Mouse (Mus musculus) CH12.LX (cell line): ENCODE measurements at regions not wholly inside any gene's neighbourhood (a gene's known extent, or its start where the extent isn't known, plus 50 kb on each side); places are given as distances from the start of the nearest gene placed in this dataset.

ENCODE experiments used
- DNase-seq: peaks from one replicate; pipeline ENCODE4 v3.0.0-alpha.2; 2013; ENCODE audit errors: extremely low read depth
- H3K27ac ChIP-seq: 2 replicates; pipeline ENCODE4 v1.5.1; 2012; ENCODE audit warnings: low read depth, mild to moderate bottlenecking, control low read depth, moderate library complexity; ENCODE audit not compliant: insufficient read depth
- H3K27me3 ChIP-seq: replicated peaks from 2 replicates; pipeline ENCODE3; 2012; ENCODE audit warnings: inconsistent platforms
- H3K36me3 ChIP-seq, 2 experiments: replicated peaks in 1 of 2; 2 replicates each; pipeline versions ENCODE3 to v1.6.1; 2012; ENCODE audit warnings: inconsistent platforms in 1 of 2, low read length in 1 of 2, mild to moderate bottlenecking in 1 of 2, mixed read lengths in 1 of 2, moderate library complexity in 1 of 2; ENCODE audit not compliant: control insufficient read depth in 1 of 2, insufficient read depth in 1 of 2
- H3K4me1 ChIP-seq, 2 experiments: 2 replicates each; pipeline ENCODE4 v1.6.1; 2012; ENCODE audit warnings: inconsistent platforms in 1 of 2, moderate library complexity in 1 of 2; ENCODE audit not compliant: insufficient read depth in 2 of 2, control insufficient read depth in 1 of 2
- H3K4me2 ChIP-seq: 2 replicates; pipeline ENCODE4 v1.6.1; 2012; ENCODE audit warnings: low read depth, mild to moderate bottlenecking, control low read depth; ENCODE audit not compliant: poor library complexity, insufficient read depth, severe bottlenecking
- H3K4me3 ChIP-seq, 3 experiments: fragments of 150-350 bp in 1 of 3; sonication (generic) in 1 of 3; replicated peaks in 1 of 3; 2 replicates each; pipeline versions ENCODE3 to v1.5.1; 2011 to 2012; ENCODE audit warnings: low read depth in 2 of 3, low read length in 2 of 3, mild to moderate bottlenecking in 2 of 3, moderate library complexity in 2 of 3, control low read depth in 1 of 3, improper control_type of control experiment in 1 of 3, inconsistent platforms in 1 of 3, mixed read lengths in 1 of 3; ENCODE audit not compliant: poor library complexity in 1 of 3
- H3K79me2 ChIP-seq: replicated peaks from 2 replicates; pipeline ENCODE4 v1.6.1; 2012; ENCODE audit warnings: mild to moderate bottlenecking, moderate library complexity; ENCODE audit not compliant: control insufficient read depth, poor library complexity, insufficient read depth, severe bottlenecking; ENCODE audit errors: extremely low read depth
- H3K9ac ChIP-seq: 2 replicates; pipeline ENCODE4 v1.6.1; 2012; ENCODE audit warnings: low read depth, mild to moderate bottlenecking, control low read depth, moderate library complexity; ENCODE audit not compliant: insufficient read depth
- H3K9me3 ChIP-seq: replicated peaks from 2 replicates; pipeline ENCODE3; 2012; ENCODE audit warnings: low read length, inconsistent platforms, mixed read lengths
- CHD2 ChIP-seq: IDR thresholded peaks from 2 replicates; pipeline ENCODE4 v1.6.1; 2011; ENCODE audit warnings: low read length, improper control_type of control experiment
- CTCF ChIP-seq, 2 experiments: IDR thresholded peaks in 1 of 2; conservative IDR thresholded peaks in 1 of 2; 2 replicates each; pipeline ENCODE4 v1.5.1; 2011 to 2012; ENCODE audit warnings: low read depth in 2 of 2, low read length in 2 of 2, improper control_type of control experiment in 1 of 2, inconsistent platforms in 1 of 2, mild to moderate bottlenecking in 1 of 2, moderate library complexity in 1 of 2
- EP300 ChIP-seq: IDR thresholded peaks from 2 replicates; pipeline ENCODE4 v1.6.1; 2011; ENCODE audit warnings: low read length, improper control_type of control experiment
- ETS1 ChIP-seq: conservative IDR thresholded peaks from 2 replicates; pipeline ENCODE4 v1.6.1; 2012; ENCODE audit warnings: low read depth, mild to moderate bottlenecking, inconsistent platforms, low read length, improper control_type of control experiment, moderate library complexity
- GABPA ChIP-seq: IDR thresholded peaks from 2 replicates; pipeline ENCODE4 v1.6.1; 2012; ENCODE audit warnings: low read depth, low read length, improper control_type of control experiment, inconsistent platforms; ENCODE audit not compliant: insufficient replicate concordance
- HCFC1 ChIP-seq: IDR thresholded peaks from 2 replicates; pipeline ENCODE4 v1.6.1; 2012; ENCODE audit warnings: low read depth, mild to moderate bottlenecking, inconsistent platforms, low read length, improper control_type of control experiment
- IRF4 ChIP-seq: IDR thresholded peaks from 2 replicates; pipeline ENCODE4 v1.6.1; 2014; ENCODE audit warnings: low read depth, mild to moderate bottlenecking, inconsistent platforms, low read length, improper control_type of control experiment
- JUN ChIP-seq: IDR thresholded peaks from 2 replicates; pipeline ENCODE4 v1.6.1; 2011; ENCODE audit warnings: low read depth, mild to moderate bottlenecking, low read length, improper control_type of control experiment, moderate library complexity; ENCODE audit not compliant: insufficient read depth
- JUND ChIP-seq: conservative IDR thresholded peaks from 2 replicates; pipeline ENCODE4 v1.6.1; 2011; ENCODE audit warnings: low read depth, low read length, improper control_type of control experiment
- MXI1 ChIP-seq: IDR thresholded peaks from 2 replicates; pipeline ENCODE4 v1.6.1; 2011; ENCODE audit warnings: mild to moderate bottlenecking, low read depth, low read length, improper control_type of control experiment
- MYC ChIP-seq: IDR thresholded peaks from 2 replicates; pipeline ENCODE4 v1.6.1; 2011; ENCODE audit warnings: low read depth, mild to moderate bottlenecking, improper control_type of control experiment, low read length
- NRF1 ChIP-seq: IDR thresholded peaks from 2 replicates; pipeline ENCODE4 v1.6.1; 2014; ENCODE audit warnings: low read depth, mild to moderate bottlenecking, inconsistent platforms, low read length, improper control_type of control experiment, moderate library complexity
- PAX5 ChIP-seq: IDR thresholded peaks from 2 replicates; pipeline ENCODE4 v1.6.1; 2012; ENCODE audit warnings: low read length, inconsistent platforms, mixed read lengths
- POLR2AphosphoS2 ChIP-seq: IDR thresholded peaks from 2 replicates; pipeline ENCODE4 v1.6.1; 2011; ENCODE audit warnings: low read depth, low read length, improper control_type of control experiment
- RAD21 ChIP-seq: IDR thresholded peaks from 2 replicates; pipeline ENCODE4 v1.6.1; 2011; ENCODE audit warnings: low read depth, mild to moderate bottlenecking, low read length, improper control_type of control experiment, moderate library complexity
- SIN3A ChIP-seq: IDR thresholded peaks from 2 replicates; pipeline ENCODE4 v1.6.1; 2012; ENCODE audit warnings: low read length, improper control_type of control experiment, inconsistent platforms
- SMC3 ChIP-seq: IDR thresholded peaks from 2 replicates; pipeline ENCODE4 v1.6.1; 2011; ENCODE audit warnings: low read depth, low read length, improper control_type of control experiment
- TBP ChIP-seq: conservative IDR thresholded peaks from 2 replicates; pipeline ENCODE4 v1.6.1; 2011; ENCODE audit warnings: low read depth, low read length, improper control_type of control experiment
- UBTF ChIP-seq: IDR thresholded peaks from 2 replicates; pipeline ENCODE4 v1.6.1; 2012; ENCODE audit warnings: low read depth, mild to moderate bottlenecking, inconsistent platforms, low read length, improper control_type of control experiment, moderate library complexity
- USF2 ChIP-seq: conservative IDR thresholded peaks from 2 replicates; pipeline ENCODE4 v1.6.1; 2011; ENCODE audit warnings: low read depth, low read length, improper control_type of control experiment
- ZKSCAN1 ChIP-seq: IDR thresholded peaks from 2 replicates; pipeline ENCODE4 v1.6.1; 2012; ENCODE audit warnings: low read depth, inconsistent platforms, low read length, improper control_type of control experiment, borderline replicate concordance
- ZMIZ1 ChIP-seq: IDR thresholded peaks from 2 replicates; pipeline ENCODE4 v1.6.1; 2012; ENCODE audit warnings: low read depth, mild to moderate bottlenecking, inconsistent platforms, low read length, improper control_type of control experiment
- ZNF384 ChIP-seq: IDR thresholded peaks from 2 replicates; pipeline ENCODE4 v1.6.1; 2012; ENCODE audit warnings: low read depth, low read length, improper control_type of control experiment, inconsistent platforms
- dilution Hi-C: fragments of 300-500 bp; cut with MboI; formaldehyde crosslinking; loops from 2 replicates; pipeline ENCODE4 v1.14.3; 2020; ENCODE audit warnings: low sequenced_read_pairs; ENCODE audit not compliant: extremely low pct_unique_long_range_greater_than_20kb, extremely low pct_ligation_motif_present
- in situ Hi-C: fragments of 300-500 bp; cut with MboI; formaldehyde crosslinking; loops from 3 replicates; pipeline ENCODE4 v1.14.3; 2019; ENCODE audit warnings: low sequenced_read_pairs, low pct_ligation_motif_present, low pct_unique_long_range_greater_than_20kb, mixed read lengths

DNA sequence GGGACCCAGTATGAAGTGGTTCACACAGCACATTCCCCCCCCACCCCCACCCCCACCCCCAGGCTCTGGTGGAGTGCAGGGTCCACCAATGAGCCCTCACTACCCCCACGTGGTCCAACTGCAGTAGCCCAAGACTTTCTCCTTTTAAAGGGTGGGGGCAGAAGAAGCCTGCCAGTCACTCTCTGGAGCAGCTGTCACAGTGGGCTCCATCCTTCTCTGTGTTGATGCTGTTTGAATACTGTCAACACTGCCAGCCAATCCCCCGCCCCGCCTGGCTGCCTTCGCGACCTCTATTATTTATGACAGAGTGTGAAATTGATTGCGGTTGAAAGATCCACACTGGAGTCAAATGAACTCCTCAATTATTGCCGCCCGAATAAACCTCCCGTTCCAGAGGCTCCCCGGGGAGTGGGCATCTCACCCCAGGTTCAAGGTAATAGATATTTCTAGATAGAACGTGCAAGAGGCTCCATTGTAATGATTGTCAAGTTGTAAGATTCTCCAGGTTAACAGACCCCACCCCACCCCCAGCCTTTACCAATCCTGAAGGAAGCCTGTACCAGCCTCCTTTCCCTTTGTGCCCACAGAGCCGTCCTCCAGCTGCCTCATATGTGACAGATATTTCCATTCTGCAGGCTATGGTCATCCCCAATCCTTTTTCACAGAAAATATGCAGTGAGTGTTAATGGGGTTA, 181.7 kb upstream of the Kdm8 start:
- H3K9ac ChIP-seq = no peak overlapping the region
- no peak overlapping the region for H3K27ac ChIP-seq
- H3K9me3 ChIP-seq = peaks cover 3% of the 10 kb centered on the region
- no peaks in the 10 kb centered on the region for H3K79me2 ChIP-seq
- peaks cover 80% of the 10 kb centered on the region for H3K27me3 ChIP-seq
- H3K4me1 ChIP-seq = peaks cover 0 to 2% of the 10 kb centered on the region in 2 experiments; a peak in 1 of 4 replicates
- DNase-seq = no peak
- dilution Hi-C loops (no loop called here), in situ Hi-C loops (no loop called here)
- H3K36me3 ChIP-seq = no peaks in the 10 kb centered on the region
- no peak for TF ChIP-seq EP300
- no peak for TF ChIP-seq ETS1
- no peak for TF ChIP-seq USF2
- no peak for TF ChIP-seq JUN
- no peak for TF ChIP-seq POLR2AphosphoS2
- no peak overlapping the region for H3K4me3 ChIP-seq
- H3K4me2 ChIP-seq = no peak overlapping the region

DNA sequence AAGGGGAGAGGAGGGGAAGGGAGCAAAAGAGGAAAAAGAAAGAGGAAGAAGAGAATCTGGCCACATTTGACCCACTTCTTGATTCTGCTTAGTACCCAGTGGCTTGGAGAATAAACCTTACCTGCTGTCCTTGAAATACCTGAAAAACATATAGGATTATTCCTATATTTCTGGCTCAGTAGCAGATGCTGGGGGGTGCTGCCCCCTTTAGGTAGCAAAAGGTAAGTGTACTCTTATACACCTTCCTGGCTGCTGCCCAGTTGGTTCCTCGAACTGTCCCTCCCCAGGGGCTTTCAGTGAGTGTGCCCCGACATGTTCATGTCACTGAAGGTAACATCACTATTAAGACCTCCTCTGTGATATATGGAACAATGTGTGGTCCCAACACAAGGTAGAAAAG, 180.7 kb upstream of the Kdm8 start:
- Histone ChIP-seq H3K4me2 (no peak overlapping the region), H3K4me1 (peaks cover 0 to 2% of the 10 kb centered on the region in 2 experiments; a peak in 1 of 4 replicates), H3K9me3 (peaks cover 3% of the 10 kb centered on the region), H3K9ac (no peak overlapping the region), H3K27me3 (peaks cover 80% of the 10 kb centered on the region), H3K27ac (no peak overlapping the region), H3K79me2 (no peaks in the 10 kb centered on the region), H3K4me3 (no peak overlapping the region), H3K36me3 (no peaks in the 10 kb centered on the region)
- in situ Hi-C loops = no loop called here
- dilution Hi-C loops = no loop called here
- TF ChIP-seq RAD21 (peak; percentile 33), CTCF (conservative IDR thresholded peaks at IDR 0.05 in 1 of 2, IDR thresholded peaks at IDR 0.05 in 1 of 2; ENCODE audit: low read depth in 2 of 2, low read length in 2 of 2) (peak; percentile 11 to 42; a peak in 2 of 4 replicates), JUN (no peak)
- DNase-seq = no peak

- no peak overlapping the region for H3K4me2 ChIP-seq
- no peak overlapping the region for H3K27ac ChIP-seq
- no peak overlapping the region for H3K9ac ChIP-seq
- peaks cover 82% of the 10 kb centered on the region for H3K27me3 ChIP-seq
- H3K4me1 ChIP-seq = no peaks in the 10 kb centered on the region
- no peaks in the 10 kb centered on the region for H3K79me2 ChIP-seq
- DNase-seq = no peak
- peaks cover 3% of the 10 kb centered on the region for H3K9me3 ChIP-seq
- no peaks in the 10 kb centered on the region for H3K36me3 ChIP-seq
- dilution Hi-C loops = no loop called here
- no peak overlapping the region for H3K4me3 ChIP-seq
- in situ Hi-C loops = no loop called here
- no peak for TF ChIP-seq PAX5
- TF ChIP-seq ZMIZ1 = no peak
- TF ChIP-seq SIN3A = no peak
- TF ChIP-seq USF2 = no peak
- TF ChIP-seq MXI1 = no peak
- no peak for TF ChIP-seq JUN
- no peak for TF ChIP-seq CHD2
- no peak for TF ChIP-seq CTCF (conservative IDR thresholded peaks at IDR 0.05 in 1 of 2, IDR thresholded peaks at IDR 0.05 in 1 of 2; ENCODE audit: low read depth in 2 of 2, low read length in 2 of 2)
- no peak for TF ChIP-seq ZKSCAN1
- TF ChIP-seq UBTF = no peak
- TF ChIP-seq HCFC1 = no peak
- TF ChIP-seq NRF1 = no peak
- TF ChIP-seq JUND = no peak
- no peak for TF ChIP-seq TBP
- TF ChIP-seq IRF4 = no peak
- TF ChIP-seq ZNF384 = no peak
- TF ChIP-seq GABPA = no peak
- TF ChIP-seq RAD21 = no peak
- no peak for TF ChIP-seq SMC3
- no peak for TF ChIP-seq MYC
These were observed 173.8 kb upstream of the Kdm8 start for GRCm38 (mm10) chr7:125270711-125271110.
